Mouse (Mus musculus) megakaryocyte, adult 5-6 weeks (primary cell): ENCODE measurements around the gene Myrf. TPM values are rescaled to one million over a fixed set of nuclear protein-coding genes. Genes with fewer than 3 reads are reported as not detected.

Source experiments
- ATAC-seq: 2 replicates; pipeline ENCODE4 v1.8.0; 2016; ENCODE audit warnings: mild to moderate bottlenecking, inconsistent platforms; ENCODE audit not compliant: poor library complexity, severe bottlenecking
- total RNA-seq, 2 experiments: library from RNA; stranded (forward) in 1 of 2; stranded (reverse) in 1 of 2; fragments of 153-499, 151-499 nt in 1 of 2; fragments of 221-1000, 200-1000 nt in 1 of 2; gene quantifications; 2 replicates each; pipeline versions ENCODE4 v1.2.3 to v1.2.4; 2015 to 2017

The Myrf gene
- total RNA-seq, 2 experiments from 2014 or later: 0.04 to 0.22 TPM

- no peak for ATAC-seq
Observed at GRCm38 (mm10) chr19:10213796-10214471, 26.6 kb downstream of the Myrf start.

- ATAC-seq: no peak
Observed at GRCm38 (mm10) chr19:10210885-10211284, 29.7 kb downstream of the Myrf start.

DNA sequence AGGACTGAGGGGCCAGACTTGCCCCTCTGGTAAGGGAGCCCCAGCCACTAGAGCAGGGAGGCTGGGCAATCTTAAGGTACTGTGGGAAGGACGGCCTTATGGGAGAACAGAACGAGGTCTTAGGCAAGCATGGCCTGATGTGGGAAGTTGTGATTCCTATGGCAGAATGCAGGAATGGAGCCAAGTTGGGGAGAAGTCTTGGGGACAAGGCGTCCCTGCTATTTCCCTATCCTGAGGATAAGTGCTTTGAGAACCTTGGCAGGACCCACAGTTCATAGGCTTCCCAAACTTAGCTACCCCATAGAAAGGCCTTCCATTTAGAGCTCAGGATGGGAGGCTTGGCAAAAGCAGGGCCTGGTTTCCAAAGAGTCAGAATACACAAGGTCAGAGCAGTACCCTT is 31.7 kb downstream of the Myrf start:
- no peak for ATAC-seq

GRCm38 (mm10) chr19:10205051-10205450 is 35.5 kb downstream of the Myrf start:
- no peak for ATAC-seq

GRCm38 (mm10) chr19:10204616-10205001 is 35.9 kb downstream of the Myrf start:
- peak; percentile 69 for ATAC-seq

DNA sequence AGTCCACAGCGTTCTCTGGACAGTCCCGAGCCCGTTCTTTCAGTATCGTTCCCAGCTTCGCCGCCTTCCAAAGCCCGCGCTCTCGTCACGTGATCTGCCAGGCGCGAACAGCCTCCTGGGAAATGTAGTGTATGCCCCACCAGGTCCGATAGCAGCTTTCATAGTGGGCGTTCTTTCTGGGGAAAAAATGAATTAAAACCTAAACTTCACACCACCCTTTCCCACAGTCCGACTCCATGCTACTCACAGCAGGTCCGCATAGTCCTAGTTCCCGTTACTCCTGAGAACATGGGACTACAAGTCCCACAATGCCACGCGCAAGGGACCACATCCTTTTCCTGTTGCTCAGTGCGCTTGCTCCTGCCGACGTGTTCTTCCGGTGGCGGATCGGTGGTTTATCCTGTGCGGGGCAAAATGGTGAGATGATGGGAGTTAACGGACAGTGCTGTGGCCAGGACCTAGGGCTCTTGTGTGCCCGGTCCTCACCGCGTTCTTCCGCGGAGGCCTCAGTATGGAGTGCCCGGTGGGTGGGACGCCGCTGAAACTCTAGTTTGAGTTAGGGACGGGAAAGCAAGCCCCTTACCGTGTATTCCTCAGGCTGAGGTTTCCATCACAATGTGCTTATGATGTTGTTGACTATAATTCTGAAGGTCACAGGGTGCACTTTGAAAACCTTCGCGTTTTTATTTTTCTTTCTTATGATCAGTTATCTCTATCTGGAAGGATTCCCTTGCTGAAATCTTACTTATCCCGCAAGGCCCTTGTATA is 36.5 kb downstream of the Myrf start, which contains the start of the genes Tmem258 and Fen1:
TSS of gene Tmem258 (plus strand) at position 167 of the 768 bp plus-strand sequence.
TSS of gene Fen1 (minus strand) at position 322 of the 768 bp plus-strand sequence.
- ATAC-seq: peak; percentile 91

GRCm38 (mm10) chr19:10203146-10203847 is 37.3 kb downstream of the Myrf start:
- no peak for ATAC-seq

- peak; percentile 69 for ATAC-seq
Observed at GRCm38 (mm10) chr19:10198723-10199122, 41.8 kb downstream of the Myrf start.

GRCm38 (mm10) chr19:10198286-10198685 is 42.3 kb downstream of the Myrf start:
- ATAC-seq: no peak

DNA sequence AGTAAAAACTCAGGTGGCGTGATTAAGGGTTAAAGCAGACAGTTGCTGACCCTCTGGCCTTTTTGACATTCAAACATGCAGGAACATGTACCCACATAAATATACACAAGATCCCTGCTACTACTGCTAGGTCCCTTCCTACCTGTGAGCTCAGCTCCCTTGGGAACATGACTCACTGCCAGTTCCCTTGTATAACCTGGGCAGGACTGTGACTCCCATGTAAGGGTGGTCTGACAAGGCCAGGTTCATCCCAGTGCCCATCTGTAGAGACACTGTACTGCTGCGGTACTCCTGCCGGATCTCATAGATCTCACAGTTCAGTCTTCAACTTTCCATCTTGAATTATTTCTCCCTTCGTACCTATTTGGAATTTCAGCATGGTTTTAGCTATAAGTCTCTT is 43.4 kb downstream of the Myrf start:
- ATAC-seq: no peak

DNA sequence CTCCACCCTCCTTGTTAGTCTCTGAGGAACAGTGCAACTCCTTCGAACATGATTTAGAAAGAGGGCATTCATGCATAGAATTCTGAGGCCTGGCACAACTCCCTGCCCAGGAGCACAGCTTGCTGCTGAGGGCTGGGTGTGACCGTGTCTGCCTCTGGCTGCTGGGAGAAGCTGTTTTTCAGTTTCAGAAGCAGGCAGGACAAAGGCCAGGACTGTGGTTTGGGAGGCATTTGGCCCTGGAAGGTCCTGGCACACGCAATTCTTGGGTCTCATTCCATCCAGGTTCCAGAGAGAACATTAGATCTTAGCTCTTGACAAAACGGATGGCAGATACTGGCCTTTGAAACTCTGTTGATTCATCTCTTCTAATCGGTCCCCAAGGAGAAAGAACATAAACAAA is 45.3 kb downstream of the Myrf start:
- ATAC-seq: no peak

DNA sequence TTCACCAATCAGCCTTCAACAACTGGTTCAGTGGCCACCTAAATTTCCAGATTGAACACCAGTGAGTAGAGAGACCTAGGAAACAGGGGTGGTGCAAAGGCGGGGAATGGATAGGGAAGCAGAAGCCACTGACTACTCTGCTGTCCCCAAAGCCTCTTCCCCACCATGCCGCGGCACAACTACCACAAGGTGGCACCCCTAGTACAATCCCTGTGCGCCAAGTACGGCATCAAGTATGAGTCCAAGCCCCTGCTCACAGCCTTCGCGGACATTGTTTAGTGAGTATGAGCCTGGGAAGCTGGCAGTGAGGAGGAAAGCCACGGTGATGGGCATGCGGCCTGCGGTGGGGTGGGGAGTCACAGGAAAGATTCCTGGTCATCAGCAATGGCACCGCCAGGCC is 46.2 kb downstream of the Myrf start:
- no peak for ATAC-seq

GRCm38 (mm10) chr19:10191326-10191725 is 49.2 kb downstream of the Myrf start:
- peak; percentile 97 for ATAC-seq

- peak; percentile 72 for ATAC-seq
Observed at GRCm38 (mm10) chr19:10190796-10191195, 49.8 kb downstream of the Myrf start.

- ATAC-seq: no peak
Observed at GRCm38 (mm10) chr19:10189940-10190339, 50.6 kb downstream of the Myrf start.

- ATAC-seq: no peak
Observed at GRCm38 (mm10) chr19:10189022-10189421, 51.5 kb downstream of the Myrf start.

DNA sequence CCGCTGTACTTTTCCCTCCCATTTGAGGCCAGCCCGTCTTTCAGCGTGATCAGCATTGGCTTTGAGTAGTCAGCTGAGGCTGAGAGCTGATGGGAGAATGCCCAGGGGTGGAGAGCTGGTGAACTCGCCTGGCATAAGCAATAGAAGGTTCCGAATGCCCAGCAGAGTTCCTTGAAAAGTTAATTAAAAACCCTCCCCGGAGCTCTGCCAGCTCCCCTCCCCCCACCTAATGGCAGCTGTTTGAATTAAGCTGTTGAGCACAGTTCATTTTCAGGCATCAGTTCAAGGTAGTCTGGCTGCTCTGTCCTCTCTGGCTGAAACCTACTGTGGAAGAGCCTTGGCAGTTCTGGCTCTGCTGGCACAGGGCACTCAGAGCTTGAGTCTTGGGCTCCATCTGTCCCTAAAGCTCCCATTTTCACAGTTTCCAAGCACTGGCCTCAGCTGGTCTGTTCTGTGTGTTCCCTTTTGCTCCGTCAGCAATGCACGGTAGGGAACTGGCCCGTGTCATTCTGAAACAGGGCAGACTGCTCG is 52.2 kb downstream of the Myrf start:
- ATAC-seq: no peak

DNA sequence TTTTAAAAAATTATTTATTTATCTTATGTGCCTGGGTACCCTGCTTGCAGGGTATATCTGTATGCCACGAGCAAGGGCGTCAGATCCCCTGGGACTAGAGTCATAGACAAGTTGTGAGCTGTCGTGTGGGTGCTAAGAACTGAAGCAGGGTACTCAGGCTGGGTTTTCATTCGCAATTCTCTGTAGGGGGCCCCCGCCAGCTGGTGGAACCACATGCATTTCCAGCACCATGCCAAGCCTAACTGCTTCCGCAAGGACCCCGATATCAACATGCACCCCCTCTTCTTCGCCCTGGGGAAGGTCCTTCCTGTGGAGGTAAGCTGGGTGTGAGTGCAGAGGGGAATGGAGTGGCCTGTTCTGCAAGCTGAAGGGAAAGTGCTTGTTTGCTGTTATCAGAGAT is 54.0 kb downstream of the Myrf start:
- no peak for ATAC-seq

- no peak for ATAC-seq
Observed at GRCm38 (mm10) chr19:10185876-10186275, 54.7 kb downstream of the Myrf start.

DNA sequence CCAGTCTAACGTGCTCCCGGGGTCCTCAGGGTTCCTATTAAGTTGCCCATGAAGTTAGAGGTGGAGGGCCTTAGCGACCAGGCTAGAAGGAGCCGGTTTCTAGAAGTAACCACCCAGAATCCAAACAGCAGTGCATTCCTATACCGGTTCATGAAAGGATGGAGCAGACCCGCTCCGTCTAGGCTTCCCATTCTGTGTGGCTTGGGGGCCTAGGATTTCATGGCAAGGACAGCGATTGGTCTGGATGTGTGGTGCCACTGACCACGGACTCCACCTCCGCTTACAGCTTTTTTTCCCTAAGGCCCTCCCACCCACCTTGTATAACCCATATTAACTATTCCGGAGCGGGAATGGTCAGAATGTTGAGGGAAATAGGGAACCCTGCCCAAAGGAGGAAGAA is 56.5 kb downstream of the Myrf start:
- no peak for ATAC-seq

GRCm38 (mm10) chr19:10183299-10183983 is 57.1 kb downstream of the Myrf start:
- peak; percentile 32 for ATAC-seq
